Mouse (Mus musculus) thymus, adult 2 months (tissue): Measurements from ENCODE around the gene Nat8l. TPM values are rescaled to one million over a fixed set of nuclear protein-coding genes. Genes with fewer than 3 reads are reported as not detected.

ENCODE experiments used
- DNase-seq: peaks from one replicate; pipeline ENCODE4 v3.0.0; 2021
- H3K27ac ChIP-seq: fragments of 200-500 bp; 2 replicates; pipeline ENCODE4 v1.5.1; 2012; ENCODE audit warnings: low read length, control low read depth; ENCODE audit not compliant: control insufficient read depth, insufficient read depth
- H3K27me3 ChIP-seq: fragments of 200-500 bp; 2 replicates; pipeline ENCODE4 v1.6.1; 2012; ENCODE audit warnings: mild to moderate bottlenecking, low read length, moderate library complexity, mixed read lengths; ENCODE audit not compliant: control insufficient read depth, insufficient read depth
- H3K36me3 ChIP-seq: fragments of 200-500 bp; 2 replicates; pipeline ENCODE4 v1.6.1; 2012; ENCODE audit warnings: mild to moderate bottlenecking, low read length, moderate library complexity; ENCODE audit not compliant: control insufficient read depth, insufficient read depth
- H3K4me1 ChIP-seq: fragments of 200-500 bp; replicated peaks from 2 replicates; pipeline ENCODE4 v1.6.1; 2012; ENCODE audit warnings: low read length; ENCODE audit not compliant: control insufficient read depth, insufficient read depth
- H3K4me3 ChIP-seq: fragments of 200-500 bp; 2 replicates; pipeline ENCODE4 v1.5.1; 2012; ENCODE audit warnings: mild to moderate bottlenecking, low read length, control low read depth, moderate library complexity; ENCODE audit not compliant: control insufficient read depth, insufficient read depth
- CTCF ChIP-seq: fragments of 200-500 bp; IDR thresholded peaks from 2 replicates; pipeline ENCODE4 v1.5.1; 2012; ENCODE audit warnings: mild to moderate bottlenecking, control low read depth, low read length, moderate library complexity, borderline replicate concordance; ENCODE audit not compliant: control insufficient read depth, poor library complexity, insufficient read depth; ENCODE audit errors: extremely low read depth
- POLR2A ChIP-seq: fragments of 200-500 bp; IDR thresholded peaks from 2 replicates; pipeline ENCODE4 v1.6.1; 2012; ENCODE audit warnings: mild to moderate bottlenecking, low read length, control low read depth, moderate library complexity; ENCODE audit not compliant: control insufficient read depth, poor library complexity, insufficient read depth; ENCODE audit errors: extremely low read depth
- WGBS: fragments of 180-500 bp; shearing (Covaris S2); methylation state at CpG from one replicate; pipeline ENCODE4 v1.1.7; 2018; 5-methylcytosine and 5-hydroxymethylcytosine counted together
- polyA plus RNA-seq: library from polyadenylated mRNA; depleted of rRNA; stranded (reverse); fragments of >200 nt; gene quantifications from 2 replicates; pipeline ENCODE4 v1.2.3, GENCODE M21; 2012

Nat8l gene
- polyA plus RNA-seq, 1 experiment = 8.3 TPM

DNA sequence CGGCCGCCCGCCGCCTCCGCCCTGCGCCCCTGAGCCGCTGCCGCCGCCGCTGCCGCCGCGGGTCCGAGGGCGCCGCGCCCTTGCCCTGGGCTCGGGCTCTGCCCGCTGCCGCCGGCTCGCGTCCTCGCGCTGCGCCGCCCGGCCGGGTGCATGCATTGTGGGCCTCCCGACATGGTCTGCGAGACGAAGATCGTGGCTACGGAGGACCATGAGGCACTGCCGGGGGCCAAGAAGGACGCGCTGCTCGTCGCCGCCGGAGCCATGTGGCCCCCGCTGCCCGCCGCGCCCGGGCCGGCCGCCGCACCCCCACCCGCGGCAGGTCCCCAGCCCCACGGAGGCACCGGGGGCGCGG, 886 bp downstream of the Nat8l start:
- DNase-seq = no peak
- peak overlapping the region; percentile 69 for H3K4me3 ChIP-seq
- TF ChIP-seq CTCF (no peak), POLR2A (no peak)
- H3K27ac ChIP-seq = no peak overlapping the region
- H3K4me1 ChIP-seq = peaks cover 18% of the 10 kb centered on the region
- WGBS = under 1% methylated on average over 52 of the region's 55 CpGs
- H3K36me3 ChIP-seq = no peaks in the 10 kb centered on the region
- H3K27me3 ChIP-seq = peaks cover 20% of the 10 kb centered on the region

- Histone ChIP-seq H3K27ac (no peak overlapping the region), H3K4me3 (peak overlapping the region; percentile 34), H3K36me3 (no peaks in the 10 kb centered on the region), H3K27me3 (peaks cover 20% of the 10 kb centered on the region), H3K4me1 (peaks cover 18% of the 10 kb centered on the region)
- DNase-seq = no peak
- TF ChIP-seq POLR2A (no peak), CTCF (no peak)
- WGBS = 2% methylated on average over 79 of the region's 80 CpGs
These were observed 1.4 kb downstream of the Nat8l start for GRCm38 (mm10) chr5:33997051-33997741.

DNA sequence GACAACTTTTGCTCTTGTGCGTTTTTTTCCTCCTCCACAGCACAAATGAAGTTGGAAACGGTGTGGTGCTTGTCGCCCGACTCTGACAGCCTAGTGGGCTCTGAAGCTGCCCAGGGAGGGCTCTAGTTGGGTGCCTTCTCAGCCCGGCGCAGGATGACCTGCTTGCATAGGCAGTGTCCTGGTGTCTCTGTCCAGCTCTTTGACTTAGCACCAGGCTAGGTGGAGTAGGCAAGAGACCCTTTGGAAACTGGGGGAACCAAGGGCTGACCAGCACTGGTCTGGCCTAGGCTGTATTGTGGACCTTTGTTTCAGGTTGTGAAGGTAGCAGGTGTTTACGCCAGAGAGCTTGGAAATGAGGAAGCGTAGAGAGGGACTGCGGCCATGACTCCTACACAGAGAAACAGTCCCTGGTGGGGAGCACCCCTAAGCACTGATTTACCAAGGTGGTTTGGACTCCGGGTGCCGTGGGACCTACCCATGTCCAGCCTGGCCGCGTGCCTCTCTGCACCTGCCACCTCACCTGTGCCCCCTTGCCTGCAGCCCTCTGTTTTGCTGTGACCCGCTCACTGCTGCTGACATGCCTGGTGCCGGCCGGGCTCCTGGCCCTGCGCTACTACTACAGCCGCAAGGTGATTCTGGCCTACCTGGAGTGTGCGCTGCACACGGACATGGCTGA, 2.2 kb downstream of the Nat8l start:
- Histone ChIP-seq H3K4me3 (no peak overlapping the region), H3K27me3 (peaks cover 20% of the 10 kb centered on the region), H3K36me3 (no peaks in the 10 kb centered on the region), H3K27ac (no peak overlapping the region), H3K4me1 (peaks cover 18% of the 10 kb centered on the region)
- no peak for TF ChIP-seq CTCF
- no peak for TF ChIP-seq POLR2A
- WGBS = 80% methylated on average over 20 of the region's 20 CpGs
- DNase-seq = no peak

GRCm38 (mm10) chr5:33998505-33998877, 2.7 kb downstream of the Nat8l start:
- 97% methylated on average over 3 of the region's 3 CpGs for WGBS
- TF ChIP-seq POLR2A (no peak), CTCF (no peak)
- no peak for DNase-seq
- peaks cover 20% of the 10 kb centered on the region for H3K27me3 ChIP-seq
- no peak overlapping the region for H3K27ac ChIP-seq
- peaks cover 18% of the 10 kb centered on the region for H3K4me1 ChIP-seq
- no peaks in the 10 kb centered on the region for H3K36me3 ChIP-seq
- no peak overlapping the region for H3K4me3 ChIP-seq

GRCm38 (mm10) chr5:33999466-34000090, 3.8 kb downstream of the Nat8l start:
- peaks cover 18% of the 10 kb centered on the region for H3K27me3 ChIP-seq
- WGBS = 69% methylated on average over 6 of the region's 6 CpGs
- TF ChIP-seq POLR2A (no peak), CTCF (no peak)

DNA sequence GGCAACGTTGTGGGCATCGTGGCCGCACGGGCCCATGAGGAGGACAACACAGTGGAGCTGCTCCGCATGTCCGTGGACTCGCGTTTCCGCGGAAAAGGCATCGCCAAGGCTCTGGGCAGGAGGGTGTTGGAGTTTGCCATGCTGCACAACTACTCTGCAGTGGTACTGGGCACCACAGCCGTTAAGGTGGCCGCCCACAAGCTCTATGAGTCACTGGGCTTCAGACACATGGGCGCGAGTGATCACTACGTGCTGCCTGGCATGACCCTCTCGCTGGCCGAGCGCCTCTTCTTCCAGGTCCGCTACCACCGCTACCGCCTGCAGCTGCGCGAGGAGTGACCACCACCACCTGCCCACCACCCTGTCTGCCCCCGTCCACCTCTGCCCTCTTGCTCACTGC, 5.0 kb downstream of the Nat8l start:
- WGBS = 97% methylated on average over 25 of the region's 25 CpGs
- Histone ChIP-seq H3K4me1 (peaks cover 9% of the 10 kb centered on the region), H3K36me3 (no peaks in the 10 kb centered on the region), H3K4me3 (no peak overlapping the region), H3K27me3 (peaks cover 18% of the 10 kb centered on the region), H3K27ac (no peak overlapping the region)
- TF ChIP-seq CTCF (no peak), POLR2A (no peak)
- DNase-seq = no peak

More at GRCm38 (mm10) chr5:33999466-34000090, 3.8 kb downstream of the Nat8l start:
- Histone ChIP-seq H3K36me3 (no peaks in the 10 kb centered on the region), H3K4me1 (peaks cover 18% of the 10 kb centered on the region), H3K4me3 (no peak overlapping the region), H3K27ac (no peak overlapping the region)
- no peak for DNase-seq
